Mouse (Mus musculus) adrenal gland, postnatal 10 days (tissue): ENCODE measurements around the gene Col4a3. TPM values are rescaled to one million over a fixed set of nuclear protein-coding genes. Genes with fewer than 3 reads are reported as not detected.
A peak's percentile ranks its signal among the peaks of the same experiment; 100 is the strongest.

Experiments
- DNase-seq: peaks from one replicate; pipeline ENCODE4 v3.0.0; 2021; ENCODE audit warnings: mixed read lengths
- total RNA-seq, 2 experiments: library from RNA; stranded (reverse); gene quantifications; 2 replicates each; pipeline ENCODE4 v1.2.3; 2021

Col4a3 gene
- total RNA-seq, 2 experiments from 2014 or later, result 2.0 to 2.1 TPM

GRCm38 (mm10) chr1:82686328-82686727 is 99.6 kb downstream of the Col4a3 start:
- no peak for DNase-seq

GRCm38 (mm10) chr1:82686866-82687265 is 100.1 kb downstream of the Col4a3 start:
- DNase-seq, result no peak

GRCm38 (mm10) chr1:82687931-82688330 is 101.2 kb downstream of the Col4a3 start:
- DNase-seq, result no peak

- no peak for DNase-seq
Observed at GRCm38 (mm10) chr1:82695915-82696314, 109.2 kb downstream of the Col4a3 start.

GRCm38 (mm10) chr1:82717816-82718512 is 131.2 kb downstream of the Col4a3 start:
- DNase-seq, result no peak

- DNase-seq, result peak; percentile 95
Observed at GRCm38 (mm10) chr1:82724339-82725025, 137.8 kb downstream of the Col4a3 start, which contains the start of gene Mff. Mff (plus strand) TSS chr1:82724890.

- no peak for DNase-seq
Observed at GRCm38 (mm10) chr1:82725026-82725874, 138.5 kb downstream of the Col4a3 start.

GRCm38 (mm10) chr1:82725875-82726185 is 139.1 kb downstream of the Col4a3 start:
- DNase-seq, result no peak

GRCm38 (mm10) chr1:82726482-82726881 is 139.8 kb downstream of the Col4a3 start:
- DNase-seq, result no peak

GRCm38 (mm10) chr1:82733357-82733756 is 146.6 kb downstream of the Col4a3 start:
- no peak for DNase-seq

- no peak for DNase-seq
Observed at GRCm38 (mm10) chr1:82738066-82738465, 151.3 kb downstream of the Col4a3 start.

- no peak for DNase-seq
Observed at GRCm38 (mm10) chr1:82741539-82741938, 154.8 kb downstream of the Col4a3 start.

- peak; percentile 10 for DNase-seq
Observed at GRCm38 (mm10) chr1:82743962-82744361, 157.2 kb downstream of the Col4a3 start.

GRCm38 (mm10) chr1:82746408-82746807 is 159.7 kb downstream of the Col4a3 start:
- DNase-seq, result no peak

- no peak for DNase-seq
Observed at GRCm38 (mm10) chr1:82747714-82748452, 161.2 kb downstream of the Col4a3 start.

GRCm38 (mm10) chr1:82759520-82759919 is 172.8 kb downstream of the Col4a3 start:
- no peak for DNase-seq

- DNase-seq, result no peak
Observed at GRCm38 (mm10) chr1:82761454-82762169, 174.9 kb downstream of the Col4a3 start.

- DNase-seq, result no peak
Observed at GRCm38 (mm10) chr1:82762274-82762673, 175.6 kb downstream of the Col4a3 start.

- no peak for DNase-seq
Observed at GRCm38 (mm10) chr1:82766227-82766626, 179.5 kb downstream of the Col4a3 start.

- DNase-seq, result no peak
Observed at GRCm38 (mm10) chr1:82766641-82767040, 179.9 kb downstream of the Col4a3 start.

- no peak for DNase-seq
Observed at GRCm38 (mm10) chr1:82768269-82768668, 181.5 kb downstream of the Col4a3 start, which contains the start of gene Tm4sf20. Tm4sf20 (minus strand) TSS chr1:82768461.
